Mouse (Mus musculus) forebrain, postnatal 0 days (tissue): Measurements from ENCODE around the gene Taldo1. TPM values are rescaled to one million over a fixed set of nuclear protein-coding genes. Genes with fewer than 3 reads are reported as not detected.

ENCODE experiments used
- ATAC-seq: fragments of 200-750 bp; cut with Nextera tagmentation; 2 replicates; pipeline ENCODE4 v1.8.0; 2017; ENCODE audit warnings: mild to moderate bottlenecking, moderate library complexity
- DNase-seq: peaks from one replicate; pipeline ENCODE4 v3.0.0-alpha.2; 2015
- H3K27ac ChIP-seq: fragments of 300-500 bp; sonication (generic); 2 replicates; pipeline ENCODE4 v1.5.1; 2014; ENCODE audit warnings: low read depth, mild to moderate bottlenecking, antibody characterized with exemption, low read length, moderate library complexity, mixed read lengths
- H3K27me3 ChIP-seq: fragments of 300-500 bp; sonication (generic); 2 replicates; pipeline ENCODE4 v1.6.1; 2014; ENCODE audit warnings: mild to moderate bottlenecking, low read length, mixed read lengths; ENCODE audit not compliant: insufficient read depth
- H3K36me3 ChIP-seq: fragments of 300-500 bp; sonication (generic); 2 replicates; pipeline ENCODE4 v1.6.1; 2014; ENCODE audit warnings: mild to moderate bottlenecking, moderate library complexity; ENCODE audit not compliant: insufficient read depth
- H3K4me1 ChIP-seq: fragments of 300-500 bp; sonication (generic); 2 replicates; pipeline ENCODE4 v1.6.1; 2014; ENCODE audit warnings: antibody characterized with exemption; ENCODE audit not compliant: insufficient read depth
- H3K4me2 ChIP-seq: fragments of 300-500 bp; sonication (generic); 2 replicates; pipeline ENCODE4 v1.6.1; 2014; ENCODE audit warnings: low read depth, mild to moderate bottlenecking, moderate library complexity
- H3K4me3 ChIP-seq: fragments of 300-500 bp; sonication (generic); 2 replicates; pipeline ENCODE4 v1.5.1; 2014; ENCODE audit warnings: low read depth, low read length, mixed read lengths
- H3K9ac ChIP-seq: fragments of 300-500 bp; sonication (generic); 2 replicates; pipeline ENCODE4 v1.6.1; 2014; ENCODE audit warnings: mild to moderate bottlenecking
- H3K9me3 ChIP-seq: fragments of 300-500 bp; sonication (generic); 2 replicates; pipeline ENCODE4 v1.6.1; 2016; ENCODE audit warnings: low read length
- CTCF ChIP-seq: sonication (generic); IDR thresholded peaks from 2 replicates; pipeline ENCODE4 v1.5.1; 2016; ENCODE audit warnings: antibody characterized with exemption, control low read depth, low read depth
- polyA plus RNA-seq: library from polyadenylated mRNA; unstranded; fragments of >200 nt; fragmentation: Nextera tagmentation; extraction: Ambion mirVana; gene quantifications from 2 replicates; pipeline ENCODE4 v1.2.1, GENCODE M21; 2015
- total RNA-seq: library from RNA; depleted of rRNA; stranded (reverse); fragments of >200 nt; gene quantifications from 2 replicates; pipeline ENCODE4 v1.2.3, GENCODE M21; 2014; rRNA removed

Gene Taldo1
- total and polyA plus RNA-seq, 2 experiments from 2014 or later = 224 to 304 TPM

GRCm38 (mm10) chr7:141451928-141452327 lies 59.9 kb downstream of the Taldo1 start:
- Histone ChIP-seq H3K36me3 (peaks cover 33% of the 10 kb centered on the region), H3K27me3 (no peaks in the 10 kb centered on the region), H3K4me2 (no peak overlapping the region), H3K4me1 (peaks cover 15% of the 10 kb centered on the region), H3K27ac (no peak overlapping the region), H3K9ac (no peak overlapping the region), H3K9me3 (no peaks in the 10 kb centered on the region), H3K4me3 (no peak overlapping the region)
- DNase-seq = no peak
- no peak for TF ChIP-seq CTCF
- no peak for ATAC-seq

Other genes with a start within 250 kb of the Taldo1 start
- 41.6 and 41.9 TPM in 2 replicates for gene Rnh1, start 219.3 kb upstream of the Taldo1 start, total RNA-seq
- 43.1 and 45.4 TPM in 2 replicates for gene Rnh1, start 219.3 kb upstream of the Taldo1 start, polyA plus RNA-seq
- 103 and 149 TPM in 2 replicates for gene Hras, start 198.2 kb upstream of the Taldo1 start, total RNA-seq
- gene Hras, start 198.2 kb upstream of the Taldo1 start, polyA plus RNA-seq = 198 and 199 TPM in 2 replicates
- gene Lrrc56, start 198.0 kb upstream of the Taldo1 start, total RNA-seq = 11.1 and 11.7 TPM in 2 replicates
- gene Lrrc56, start 198.0 kb upstream of the Taldo1 start, polyA plus RNA-seq = 10.2 and 10.7 TPM in 2 replicates
- 0.62 TPM in 1 of 2 replicates, not detected in the other for gene Lmntd2, start 178.1 kb upstream of the Taldo1 start, total RNA-seq
- gene Lmntd2, start 178.1 kb upstream of the Taldo1 start, polyA plus RNA-seq = 0.15 and 0.33 TPM in 2 replicates
- gene Rassf7, start 176.3 kb upstream of the Taldo1 start, total RNA-seq = 13.3 and 15.8 TPM in 2 replicates
- gene Rassf7, start 176.3 kb upstream of the Taldo1 start, polyA plus RNA-seq = 15.6 and 19.1 TPM in 2 replicates
- 50.2 and 53.8 TPM in 2 replicates for gene Phrf1, start 163.4 kb upstream of the Taldo1 start, total RNA-seq
- gene Phrf1, start 163.4 kb upstream of the Taldo1 start, polyA plus RNA-seq = 26.1 and 35.8 TPM in 2 replicates
- 1.3 and 3.8 TPM in 2 replicates for gene Irf7, start 125.7 kb upstream of the Taldo1 start, total RNA-seq
- 3.4 and 3.7 TPM in 2 replicates for gene Irf7, start 125.7 kb upstream of the Taldo1 start, polyA plus RNA-seq
- not detected in 2 replicates for gene Cdhr5, start 115.4 kb upstream of the Taldo1 start, total RNA-seq
- gene Cdhr5, start 115.4 kb upstream of the Taldo1 start, polyA plus RNA-seq = not detected in 2 replicates
- gene Sct, start 113.1 kb upstream of the Taldo1 start, total RNA-seq = not detected in 2 replicates
- 2.9 and 3.9 TPM in 2 replicates for gene Sct, start 113.1 kb upstream of the Taldo1 start, polyA plus RNA-seq
- 0.31 and 0.38 TPM in 2 replicates for gene Drd4, start 100.2 kb upstream of the Taldo1 start, total RNA-seq
- gene Drd4, start 100.2 kb upstream of the Taldo1 start, polyA plus RNA-seq = 0.90 and 0.98 TPM in 2 replicates
- 238 and 239 TPM in 2 replicates for gene Deaf1, start 64.5 kb upstream of the Taldo1 start, total RNA-seq
- 282 and 289 TPM in 2 replicates for gene Deaf1, start 64.5 kb upstream of the Taldo1 start, polyA plus RNA-seq
- gene Tmem80, start 64.5 kb upstream of the Taldo1 start, total RNA-seq = 25.2 and 33.2 TPM in 2 replicates
- 32.9 and 34.7 TPM in 2 replicates for gene Tmem80, start 64.5 kb upstream of the Taldo1 start, polyA plus RNA-seq
- gene Eps8l2, start 53.3 kb upstream of the Taldo1 start, total RNA-seq = 1.0 and 1.1 TPM in 2 replicates
- 0.74 and 0.82 TPM in 2 replicates for gene Eps8l2, start 53.3 kb upstream of the Taldo1 start, polyA plus RNA-seq
- gene Gatd1, start 21.9 kb downstream of the Taldo1 start, total RNA-seq = 58.9 and 65.0 TPM in 2 replicates
- 50.5 and 56.0 TPM in 2 replicates for gene Gatd1, start 21.9 kb downstream of the Taldo1 start, polyA plus RNA-seq
- 83.3 and 94.7 TPM in 2 replicates for gene Cend1, start 37.3 kb downstream of the Taldo1 start, total RNA-seq
- 111 and 125 TPM in 2 replicates for gene Cend1, start 37.3 kb downstream of the Taldo1 start, polyA plus RNA-seq
- 115 and 141 TPM in 2 replicates for gene Slc25a22, start 45.7 kb downstream of the Taldo1 start, total RNA-seq
- gene Slc25a22, start 45.7 kb downstream of the Taldo1 start, polyA plus RNA-seq = 106 and 132 TPM in 2 replicates
- gene Pidd1, start 51.8 kb downstream of the Taldo1 start, total RNA-seq = 2.0 and 2.2 TPM in 2 replicates
- gene Pidd1, start 51.8 kb downstream of the Taldo1 start, polyA plus RNA-seq = 2.3 and 2.4 TPM in 2 replicates
- gene Rplp2, start 55.2 kb downstream of the Taldo1 start, total RNA-seq = 312 and 427 TPM in 2 replicates
- gene Rplp2, start 55.2 kb downstream of the Taldo1 start, polyA plus RNA-seq = 868 and 1,034 TPM in 2 replicates
- gene Pnpla2, start 63.0 kb downstream of the Taldo1 start, total RNA-seq = 6.2 and 7.7 TPM in 2 replicates
- gene Pnpla2, start 63.0 kb downstream of the Taldo1 start, polyA plus RNA-seq = 18.3 and 22.4 TPM in 2 replicates
- gene Cracr2b, start 68.9 kb downstream of the Taldo1 start, total RNA-seq = 4.5 and 7.2 TPM in 2 replicates
- 5.2 and 6.7 TPM in 2 replicates for gene Cracr2b, start 68.9 kb downstream of the Taldo1 start, polyA plus RNA-seq
- 55.8 and 62.4 TPM in 2 replicates for gene Cd151, start 75.2 kb downstream of the Taldo1 start, total RNA-seq
- 12.4 and 18.7 TPM in 2 replicates for gene Cd151, start 75.2 kb downstream of the Taldo1 start, polyA plus RNA-seq
- gene Polr2l, start 82.9 kb downstream of the Taldo1 start, total RNA-seq = 21.1 and 24.6 TPM in 2 replicates
- gene Polr2l, start 82.9 kb downstream of the Taldo1 start, polyA plus RNA-seq = 73.2 and 74.8 TPM in 2 replicates
- 52.5 and 79.6 TPM in 2 replicates for gene Tspan4, start 83.0 kb downstream of the Taldo1 start, total RNA-seq
- 54.9 and 57.9 TPM in 2 replicates for gene Tspan4, start 83.0 kb downstream of the Taldo1 start, polyA plus RNA-seq
- 40.5 and 42.0 TPM in 2 replicates for gene Chid1, start 147.7 kb downstream of the Taldo1 start, total RNA-seq
- gene Chid1, start 147.7 kb downstream of the Taldo1 start, polyA plus RNA-seq = 38.9 and 42.0 TPM in 2 replicates
- gene Ap2a2, start 170.0 kb downstream of the Taldo1 start, total RNA-seq = 154 and 187 TPM in 2 replicates
- gene Ap2a2, start 170.0 kb downstream of the Taldo1 start, polyA plus RNA-seq = 91.5 and 112 TPM in 2 replicates